Mouse (Mus musculus) liver, adult 2 months (tissue): ENCODE measurements around the gene Met. TPM values are rescaled to one million over a fixed set of nuclear protein-coding genes. Genes with fewer than 3 reads are reported as not detected.

Experiments
- DNase-seq: peaks from one replicate; pipeline ENCODE4 v3.0.0-alpha.2; 2011; ENCODE audit warnings: low read depth, low spot score; ENCODE audit errors: extremely low read depth
- H3K27ac ChIP-seq: fragments of 200-500 bp; replicated peaks from 2 replicates; pipeline ENCODE4 v1.5.1; 2012; ENCODE audit warnings: low read depth, mild to moderate bottlenecking, control low read depth, inconsistent platforms, low read length; ENCODE audit not compliant: insufficient read depth
- H3K27me3 ChIP-seq: fragments of 200-500 bp; 2 replicates; pipeline ENCODE4 v1.6.1; 2012; ENCODE audit warnings: mild to moderate bottlenecking, moderate library complexity, low read length, inconsistent platforms; ENCODE audit not compliant: control insufficient read depth, insufficient read depth
- H3K36me3 ChIP-seq: fragments of 200-500 bp; 2 replicates; pipeline ENCODE4 v1.6.1; 2012; ENCODE audit warnings: low read length, inconsistent platforms; ENCODE audit not compliant: control insufficient read depth, insufficient read depth
- H3K4me1 ChIP-seq: fragments of 200-500 bp; 2 replicates; pipeline ENCODE4 v1.6.1; 2011; ENCODE audit warnings: low read length; ENCODE audit not compliant: control insufficient read depth, insufficient read depth
- H3K4me3 ChIP-seq: fragments of 200-500 bp; 2 replicates; pipeline ENCODE4 v1.5.1; 2011; ENCODE audit warnings: low read depth, mild to moderate bottlenecking, control low read depth, low read length, moderate library complexity; ENCODE audit not compliant: insufficient read depth
- H3K79me2 ChIP-seq: fragments of 200-500 bp; 2 replicates; pipeline ENCODE4 v1.6.1; 2012; ENCODE audit warnings: inconsistent platforms, mild to moderate bottlenecking, low read length, moderate library complexity; ENCODE audit not compliant: control insufficient read depth, insufficient read depth
- H3K9ac ChIP-seq: fragments of 200-500 bp; 2 replicates; pipeline ENCODE4 v1.6.1; 2012; ENCODE audit warnings: low read depth, mild to moderate bottlenecking, control low read depth, inconsistent platforms, low read length
- CTCF ChIP-seq: fragments of 200-500 bp; IDR thresholded peaks from 2 replicates; pipeline ENCODE4 v1.5.1; 2011; ENCODE audit warnings: low read depth, low read length, control low read depth
- POLR2A ChIP-seq: fragments of 200-500 bp; IDR thresholded peaks from 2 replicates; pipeline ENCODE4 v1.6.1; 2011; ENCODE audit warnings: low read length, control low read depth; ENCODE audit not compliant: insufficient read depth; ENCODE audit errors: extremely low read depth
- WGBS: fragments of 180-500 bp; shearing (Covaris S2); methylation state at CpG from one replicate; pipeline ENCODE4 v1.1.7; 2018; 5-methylcytosine and 5-hydroxymethylcytosine counted together
- polyA plus RNA-seq: library from polyadenylated mRNA; depleted of rRNA; stranded (reverse); fragments of >200 nt; gene quantifications from 2 replicates; pipeline ENCODE4 v1.2.3, GENCODE M21; 2012
- total RNA-seq: library from RNA; depleted of rRNA; stranded (reverse); fragments of >200 nt; gene quantifications from 2 replicates; pipeline ENCODE4 v1.2.3, GENCODE M21; 2014

Met gene
- total and polyA plus RNA-seq, 2 experiments, result 13.5 to 72.0 TPM

- DNase-seq, result no peak
- WGBS, result 87% methylated on average over 3 of the region's 3 CpGs
Observed at GRCm38 (mm10) chr6:17505530-17505929, 41.9 kb downstream of the Met start.

GRCm38 (mm10) chr6:17506831-17507230 lies 43.2 kb downstream of the Met start:
- no peaks in the 10 kb centered on the region for H3K27me3 ChIP-seq
- 46% methylated on average over 2 of the region's 2 CpGs for WGBS
- H3K4me1 ChIP-seq, result peaks cover 9% of the 10 kb centered on the region
- no peak overlapping the region for H3K9ac ChIP-seq
- peaks cover 9% of the 10 kb centered on the region; the same call in 1 of the 2 replicates for H3K79me2 ChIP-seq
- no peaks in the 10 kb centered on the region for H3K36me3 ChIP-seq
- DNase-seq, result no peak
- TF ChIP-seq CTCF (no peak), POLR2A (no peak)
- no peak overlapping the region for H3K27ac ChIP-seq
- H3K4me3 ChIP-seq, result no peak overlapping the region

More at GRCm38 (mm10) chr6:17505530-17505929, 41.9 kb downstream of the Met start:
- Histone ChIP-seq H3K27ac (no peak overlapping the region), H3K4me1 (peaks cover 12% of the 10 kb centered on the region; the same call in 1 of the 2 replicates), H3K9ac (no peak overlapping the region), H3K79me2 (peaks cover 9% of the 10 kb centered on the region; the same call in 1 of the 2 replicates), H3K36me3 (no peaks in the 10 kb centered on the region), H3K27me3 (no peaks in the 10 kb centered on the region), H3K4me3 (no peak overlapping the region)
- no peak for TF ChIP-seq POLR2A
- no peak for TF ChIP-seq CTCF

DNA sequence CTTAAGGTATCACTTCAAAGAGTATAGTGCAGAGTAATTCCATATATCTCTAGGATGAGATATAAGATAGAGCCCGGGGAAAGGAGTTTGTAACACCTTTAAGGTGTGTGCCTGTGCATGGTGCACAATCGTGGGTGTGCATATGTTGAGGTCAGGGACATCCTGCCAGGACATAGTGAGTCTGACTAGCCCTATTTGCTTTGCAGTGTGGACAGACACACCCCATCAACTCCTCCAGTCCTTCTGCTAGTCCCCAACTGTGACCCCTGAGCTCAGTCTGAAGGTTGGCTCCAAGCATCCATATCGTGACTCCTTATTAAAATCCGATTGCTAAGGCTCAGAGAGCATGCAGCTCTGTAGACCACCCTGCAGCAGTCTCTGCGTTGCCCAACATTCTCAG lies 44.6 kb downstream of the Met start:
- no peak overlapping the region for H3K27ac ChIP-seq
- H3K79me2 ChIP-seq, result peaks cover 9% of the 10 kb centered on the region; the same call in 1 of the 2 replicates
- H3K4me1 ChIP-seq, result peaks cover 5% of the 10 kb centered on the region
- H3K9ac ChIP-seq, result no peak overlapping the region
- no peak for TF ChIP-seq POLR2A
- TF ChIP-seq CTCF, result no peak
- H3K4me3 ChIP-seq, result no peak overlapping the region
- no peaks in the 10 kb centered on the region for H3K27me3 ChIP-seq
- DNase-seq, result no peak
- WGBS, result 65% methylated on average over 5 of the region's 5 CpGs
- no peaks in the 10 kb centered on the region for H3K36me3 ChIP-seq

DNA sequence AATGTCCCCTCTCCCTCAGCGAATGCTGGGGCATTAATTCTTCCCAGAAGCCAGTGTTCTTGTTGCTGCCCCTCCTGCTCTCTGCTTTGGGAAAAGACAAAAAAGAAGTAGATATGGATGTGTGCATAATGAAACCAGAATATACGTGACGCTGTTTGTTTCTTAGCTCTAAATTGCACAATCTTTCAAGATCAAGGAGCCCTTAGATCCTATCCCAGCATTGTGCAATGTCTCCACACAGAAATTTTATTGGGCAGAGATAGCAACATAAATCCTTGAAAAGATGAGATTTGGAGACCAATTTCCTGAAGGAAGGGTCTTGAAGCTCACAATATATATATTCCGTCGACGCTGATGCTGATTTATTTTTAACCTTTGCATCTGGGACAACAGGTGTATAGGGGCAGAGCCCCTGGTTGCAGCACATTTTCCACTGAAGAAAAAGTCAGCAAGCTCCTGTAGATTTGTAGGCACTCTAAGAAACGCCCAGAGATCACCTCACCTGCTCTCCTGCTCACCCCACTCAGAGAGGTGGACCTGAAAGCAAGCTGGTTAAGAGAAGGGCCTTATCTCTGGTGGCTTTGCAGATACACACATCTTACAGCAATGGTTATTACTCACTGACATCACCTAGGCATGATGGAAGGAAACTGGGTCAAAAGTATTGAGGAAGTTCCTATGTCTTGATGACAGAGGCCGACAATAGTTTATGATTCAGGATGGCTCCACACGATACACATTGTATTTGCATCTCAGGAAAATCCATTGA lies 45.2 kb downstream of the Met start:
- H3K27me3 ChIP-seq, result no peaks in the 10 kb centered on the region
- no peak overlapping the region for H3K4me3 ChIP-seq
- WGBS, result 84% methylated on average over 9 of the region's 9 CpGs

GRCm38 (mm10) chr6:17513381-17513780 lies 49.8 kb downstream of the Met start:
- H3K4me1 ChIP-seq, result peaks cover 13% of the 10 kb centered on the region
- TF ChIP-seq CTCF (no peak), POLR2A (no peak)
- peak; percentile 75 for DNase-seq
- H3K9ac ChIP-seq, result no peak overlapping the region
- no peak overlapping the region for H3K4me3 ChIP-seq
- H3K79me2 ChIP-seq, result peaks cover 6% of the 10 kb centered on the region; the same call in 1 of the 2 replicates
- peaks cover 2% of the 10 kb centered on the region for H3K36me3 ChIP-seq
- WGBS, result 55% methylated on average over 15 of the region's 15 CpGs
- H3K27ac ChIP-seq, result 0 out of 2 replicates have a peak overlapping the region, but pooled peaks have one; percentile 5
- no peaks in the 10 kb centered on the region for H3K27me3 ChIP-seq

More for the DNA sequence above, 45.2 kb downstream of the Met start:
- TF ChIP-seq CTCF (no peak), POLR2A (no peak)
- Histone ChIP-seq H3K4me1 (peaks cover 11% of the 10 kb centered on the region), H3K79me2 (peaks cover 11% of the 10 kb centered on the region; the same call in 1 of the 2 replicates), H3K36me3 (no peaks in the 10 kb centered on the region), H3K9ac (no peak overlapping the region), H3K27ac (no peak overlapping the region)
- no peak for DNase-seq
